Mouse (Mus musculus) adrenal gland, postnatal 36 days (tissue): ENCODE measurements around the gene Vmp1. TPM values are rescaled to one million over a fixed set of nuclear protein-coding genes. Genes with fewer than 3 reads are reported as not detected.

ENCODE experiments used
- DNase-seq, 2 experiments: peaks; one replicate each; pipeline ENCODE4 v3.0.0; 2021; ENCODE audit warnings: mixed read lengths in 1 of 2
- microRNA-seq: library from miRNA; unstranded; fragments of <30 nt; microRNA quantifications from one replicate; pipeline ENCODE4 v1.2.0, GENCODE M21; 2021
- total RNA-seq, 2 experiments: library from RNA; stranded (reverse); gene quantifications; 2 replicates each; pipeline ENCODE4 v1.2.3; 2021

The Vmp1 gene
- total RNA-seq, 2 experiments from 2014 or later = 96.3 to 185 TPM

- peak; percentile 62 to 72 for DNase-seq
These were observed 113.3 kb downstream of the Vmp1 start for GRCm38 (mm10) chr11:86570261-86570746.

- DNase-seq = peak; percentile 13 to 18
These were observed 115.2 kb downstream of the Vmp1 start for GRCm38 (mm10) chr11:86568425-86568824.

- no peak for DNase-seq
These were observed 125.4 kb downstream of the Vmp1 start for GRCm38 (mm10) chr11:86558258-86558657.

GRCm38 (mm10) chr11:86553525-86553924, 130.1 kb downstream of the Vmp1 start:
- no peak for DNase-seq

- DNase-seq = no peak
These were observed 136.2 kb downstream of the Vmp1 start for GRCm38 (mm10) chr11:86547412-86547811.

- no peak for DNase-seq
These were observed 138.1 kb downstream of the Vmp1 start for GRCm38 (mm10) chr11:86545556-86545955.

GRCm38 (mm10) chr11:86544639-86545299, 138.9 kb downstream of the Vmp1 start, which contains the start of the genes Rps6kb1 and Tubd1:
Gene Rps6kb1, minus strand, starts transcription at chr11:86544805.
Gene Tubd1, plus strand, starts transcription at chr11:86544991.
- DNase-seq = peak; percentile 99 to 100

GRCm38 (mm10) chr11:86543960-86544638, 139.5 kb downstream of the Vmp1 start:
- peak; percentile 39 to 55 for DNase-seq

GRCm38 (mm10) chr11:86542851-86543250, 140.8 kb downstream of the Vmp1 start:
- no peak for DNase-seq

GRCm38 (mm10) chr11:86540476-86540845, 143.2 kb downstream of the Vmp1 start:
- no peak for DNase-seq

GRCm38 (mm10) chr11:86539716-86540475, 143.7 kb downstream of the Vmp1 start:
- no peak for DNase-seq

- DNase-seq = no peak
These were observed 144.8 kb downstream of the Vmp1 start for GRCm38 (mm10) chr11:86538786-86539185.

GRCm38 (mm10) chr11:86534201-86534910, 149.3 kb downstream of the Vmp1 start:
- peak; percentile 15 to 20 for DNase-seq

Small RNA genes lying within 50 kb of the gene (microRNA-seq; reads per million reads assigned to microRNA genes)
- gene Mir21a = 25,441 reads per million, percentile 97 among the genes with 10 or more reads in this experiment

Other genes starting within 250 kb of the Vmp1 start
- gene Rnft1, start 199.2 kb downstream of the Vmp1 start, total RNA-seq = 10 to 100 TPM; 36.7 to 41.9 TPM
- 10 to 100 TPM; 36.8 to 44.8 TPM for gene Rps6kb1, start 139.0 kb downstream of the Vmp1 start, total RNA-seq
- 1 to 10 TPM; 8.8 to 9.3 TPM for gene Tubd1, start 138.8 kb downstream of the Vmp1 start, total RNA-seq
- gene Ptrh2, start 149 bp upstream of the Vmp1 start, total RNA-seq = 10 to 100 TPM; 14.1 to 17.4 TPM
- gene Cltc, start 73.7 kb upstream of the Vmp1 start, total RNA-seq = 100 to 1,000 TPM; 291 to 302 TPM
- 10 to 100 TPM; 29.6 to 38.3 TPM for gene Dhx40, start 123.9 kb upstream of the Vmp1 start, total RNA-seq